Mouse (Mus musculus) MEL-GATA-1-ER (cell line): Measurements from ENCODE around the gene Dusp22.

Experiments
- DNase-seq: peaks from one replicate; pipeline ENCODE4 v3.0.0-alpha.2; 2012; ENCODE audit warnings: low read depth; ENCODE audit errors: extremely low read depth

Gene Dusp22

DNA sequence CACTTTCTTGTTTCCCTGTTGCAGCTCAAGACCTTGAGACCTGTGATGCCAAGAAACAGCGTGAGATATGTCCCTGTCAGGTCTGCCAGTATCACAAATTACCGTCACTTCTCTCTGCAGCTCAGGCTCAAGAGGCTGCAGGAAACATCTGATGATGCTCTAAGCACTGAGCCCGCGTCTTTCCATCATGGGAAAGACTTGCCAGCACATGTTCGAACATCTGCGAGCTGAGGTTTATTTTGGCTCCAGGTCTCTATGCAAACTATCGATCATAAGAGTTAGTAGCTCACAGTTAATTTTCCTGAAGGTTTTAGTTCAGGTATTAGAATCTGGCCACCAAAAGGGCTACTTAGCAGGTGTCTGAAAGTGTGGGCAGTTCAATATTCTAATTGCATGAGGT is 55.3 kb downstream of the Dusp22 start:
- no peak for DNase-seq

- DNase-seq, result no peak
These were observed 55.8 kb downstream of the Dusp22 start for GRCm38 (mm10) chr13:30715573-30715972.

DNA sequence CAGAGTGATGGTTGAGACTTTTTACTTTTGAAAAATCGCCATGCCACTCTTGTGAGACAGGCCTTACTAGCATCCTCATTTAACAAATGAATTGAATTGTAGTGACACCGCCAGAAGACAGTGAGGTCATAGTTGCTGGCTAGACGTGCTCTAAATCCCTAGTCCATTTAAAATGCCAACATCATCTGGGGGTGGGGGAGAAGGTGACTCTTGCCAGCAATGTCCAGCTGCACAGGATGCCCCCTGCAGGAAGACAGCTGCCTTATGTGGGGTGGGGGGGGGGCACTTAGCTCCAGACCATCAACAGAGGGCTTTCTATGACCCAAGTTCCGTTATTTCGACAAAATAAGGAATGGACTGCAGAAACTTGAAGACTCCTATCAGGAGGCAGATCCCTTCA is 56.8 kb downstream of the Dusp22 start:
- DNase-seq, result no peak

DNA sequence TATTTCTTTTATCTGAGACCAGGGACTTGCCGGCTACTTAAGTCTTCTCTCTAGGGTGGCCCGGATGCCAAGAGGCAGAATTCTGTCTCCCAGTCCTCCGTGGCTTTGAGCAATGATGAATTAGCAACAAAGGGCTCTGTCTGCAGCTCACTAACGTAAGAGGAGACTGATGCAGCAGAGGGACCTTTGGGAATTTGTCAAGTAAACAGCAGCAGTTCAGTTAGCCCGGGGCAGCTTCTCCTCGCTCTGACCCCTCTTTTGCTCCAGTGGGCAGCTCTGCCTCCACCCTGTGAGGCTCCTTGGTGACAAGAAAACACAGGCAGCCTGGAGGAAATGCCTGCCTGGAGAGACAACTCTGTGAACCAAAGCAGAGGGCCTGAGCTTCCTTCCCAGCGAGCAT is 62.8 kb downstream of the Dusp22 start:
- DNase-seq, result no peak

DNA sequence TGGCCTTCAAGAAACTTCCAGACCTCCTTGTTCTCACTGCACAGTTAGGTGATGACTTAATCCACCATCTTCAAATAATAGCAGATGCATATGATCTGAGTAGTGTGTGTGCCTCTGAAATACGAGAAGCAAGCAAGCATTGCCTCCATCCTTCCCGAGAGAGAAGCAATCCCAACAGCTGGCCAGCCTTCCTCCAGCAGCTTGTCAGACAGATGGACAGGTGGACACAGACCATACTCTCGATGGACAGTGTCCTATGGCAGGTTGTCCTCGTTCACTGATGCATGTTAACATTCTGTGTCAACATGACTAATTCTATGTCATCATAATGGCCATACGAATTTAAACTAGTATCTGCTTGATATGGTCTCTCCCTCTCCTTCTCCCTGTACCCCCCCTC is 63.5 kb downstream of the Dusp22 start:
- no peak for DNase-seq

DNA sequence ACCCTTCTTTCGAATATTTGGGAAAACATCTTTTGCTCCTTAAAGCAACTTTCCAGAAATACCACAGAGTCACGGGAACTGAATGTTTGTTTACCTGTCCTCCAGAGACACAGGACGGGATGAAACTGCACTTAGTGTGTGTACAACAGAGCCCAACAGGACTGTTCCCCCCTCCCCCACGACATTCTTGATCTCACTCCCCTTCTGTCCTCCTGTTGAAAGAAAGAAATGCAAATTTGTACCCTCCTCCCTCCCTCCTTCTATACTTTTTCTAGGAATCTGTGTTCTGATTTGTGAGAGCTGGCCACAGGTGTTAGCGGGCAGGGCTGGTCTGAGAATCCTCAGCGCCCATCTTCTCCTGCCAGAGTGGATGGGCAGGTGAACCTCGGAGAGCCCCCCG is 64.1 kb downstream of the Dusp22 start:
- no peak for DNase-seq

DNA sequence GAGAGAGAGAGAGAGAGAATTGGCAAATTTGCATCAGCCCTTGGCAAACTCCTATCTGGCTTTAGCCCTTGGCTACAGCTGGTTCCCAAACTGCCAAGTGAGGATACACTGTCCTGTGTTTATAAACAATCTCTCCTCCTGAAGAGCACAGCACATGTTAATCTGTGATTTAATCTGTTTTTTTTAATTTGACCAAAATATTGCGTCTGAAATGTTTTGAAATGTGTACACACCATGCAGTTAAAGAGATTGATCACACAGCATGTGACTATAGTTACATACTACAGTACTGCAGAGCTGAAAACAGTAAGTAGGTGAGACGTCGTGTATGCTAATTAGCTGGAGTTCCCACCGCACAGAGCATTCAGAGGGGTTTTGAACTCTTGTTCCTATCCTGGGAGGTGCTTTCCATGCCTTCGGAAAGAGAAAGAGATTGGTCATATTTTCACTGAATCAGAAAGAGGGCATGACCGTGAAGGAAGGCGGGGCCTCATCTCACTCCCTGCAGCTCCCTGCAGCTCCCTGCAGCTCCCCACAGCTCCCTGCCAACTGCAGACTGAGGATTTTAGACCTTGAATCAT is 65.0 kb downstream of the Dusp22 start:
- no peak for DNase-seq

DNA sequence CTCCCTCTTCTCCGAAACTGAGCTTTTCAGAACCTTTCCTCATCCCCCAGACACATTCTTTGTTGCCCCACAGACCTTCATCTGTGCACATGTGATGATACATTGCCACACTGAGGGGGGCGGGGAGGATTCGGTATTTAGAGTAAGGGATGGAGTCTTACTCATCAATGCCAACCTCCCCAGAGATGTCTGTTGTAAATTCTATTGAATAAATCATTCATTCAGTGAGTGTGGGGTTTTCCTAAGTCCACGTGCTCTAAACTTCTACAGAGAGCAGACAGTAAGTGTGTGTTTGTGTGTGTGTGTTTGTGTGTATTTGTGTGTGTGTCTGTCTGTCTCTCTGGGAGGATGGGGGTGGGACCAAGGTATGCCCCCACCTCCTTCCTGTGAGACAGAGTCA is 67.1 kb downstream of the Dusp22 start:
- DNase-seq, result no peak

- no peak for DNase-seq
These were observed 68.4 kb downstream of the Dusp22 start for GRCm38 (mm10) chr13:30728155-30728554.

DNA sequence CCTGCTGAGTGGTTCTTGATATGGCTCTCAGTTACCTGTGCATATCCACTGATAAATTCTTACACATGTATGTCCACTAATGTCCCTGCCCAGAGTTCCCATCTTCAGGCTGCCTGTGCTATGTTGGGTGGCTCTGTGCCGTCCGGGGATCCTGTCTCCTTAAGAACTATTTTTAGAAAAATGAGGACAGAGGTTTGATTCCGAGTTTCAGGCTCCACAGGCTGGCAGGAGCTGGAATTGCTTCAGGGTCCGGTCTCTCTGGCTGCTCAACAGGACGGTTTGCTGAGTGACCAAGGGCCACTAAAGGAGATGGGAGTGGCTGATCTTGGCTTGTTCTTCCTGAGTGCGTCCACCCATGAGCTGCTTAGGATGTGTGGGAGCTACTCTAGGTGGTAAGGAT is 69.4 kb downstream of the Dusp22 start:
- no peak for DNase-seq

DNA sequence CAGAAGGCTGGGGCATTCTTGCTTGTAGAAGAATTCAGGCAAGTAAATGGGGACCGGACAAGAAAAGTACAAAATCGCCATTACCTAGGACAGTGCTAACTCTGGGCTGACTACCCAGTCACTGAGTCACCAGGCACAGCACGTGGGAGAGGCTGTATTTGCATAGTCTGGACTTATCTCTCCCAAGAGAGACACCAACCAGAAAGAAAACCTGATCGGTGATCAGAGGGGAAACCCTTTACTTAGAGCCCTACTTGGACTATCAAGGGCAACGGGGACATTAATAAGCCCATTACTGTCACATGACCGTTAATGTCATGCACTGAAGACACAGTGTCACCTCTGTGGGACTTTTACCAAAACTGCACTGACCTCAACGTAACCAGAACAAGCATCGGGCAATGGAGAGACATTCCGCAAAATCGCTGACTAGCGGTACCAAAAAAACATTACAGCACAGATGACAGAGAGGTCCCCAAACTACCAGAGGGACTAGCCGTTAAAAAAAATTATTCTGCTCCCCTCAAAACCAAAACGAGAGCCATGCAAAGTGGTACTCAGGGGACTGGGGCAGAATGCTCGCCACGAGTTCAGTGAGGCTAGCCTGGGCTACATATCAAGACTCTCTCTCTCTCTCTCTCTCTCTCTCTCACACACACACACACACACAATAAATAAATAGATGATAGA is 70.5 kb downstream of the Dusp22 start:
- DNase-seq, result no peak

GRCm38 (mm10) chr13:30732709-30733445 is 73.1 kb downstream of the Dusp22 start:
- no peak for DNase-seq

GRCm38 (mm10) chr13:30736721-30737120 is 76.9 kb downstream of the Dusp22 start:
- DNase-seq, result no peak

DNA sequence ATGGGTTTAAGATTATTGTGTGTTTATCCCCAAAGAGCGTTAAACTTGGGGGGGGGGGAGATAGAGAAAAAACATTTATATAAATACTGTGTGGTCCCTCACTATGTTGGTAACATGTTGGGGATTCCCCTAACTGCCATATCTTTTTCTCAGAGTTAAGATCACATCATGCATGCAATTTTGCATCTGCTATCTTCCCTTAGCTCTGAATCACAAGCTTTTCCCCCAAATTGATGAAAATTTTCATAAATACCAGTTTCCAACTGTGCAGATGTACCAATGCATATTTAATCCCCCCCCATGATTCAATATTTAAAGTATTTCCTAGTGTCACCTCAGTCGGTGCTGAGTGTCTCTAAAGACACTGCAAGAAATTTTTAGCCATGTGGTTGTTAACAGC is 77.5 kb downstream of the Dusp22 start:
- DNase-seq, result no peak

DNA sequence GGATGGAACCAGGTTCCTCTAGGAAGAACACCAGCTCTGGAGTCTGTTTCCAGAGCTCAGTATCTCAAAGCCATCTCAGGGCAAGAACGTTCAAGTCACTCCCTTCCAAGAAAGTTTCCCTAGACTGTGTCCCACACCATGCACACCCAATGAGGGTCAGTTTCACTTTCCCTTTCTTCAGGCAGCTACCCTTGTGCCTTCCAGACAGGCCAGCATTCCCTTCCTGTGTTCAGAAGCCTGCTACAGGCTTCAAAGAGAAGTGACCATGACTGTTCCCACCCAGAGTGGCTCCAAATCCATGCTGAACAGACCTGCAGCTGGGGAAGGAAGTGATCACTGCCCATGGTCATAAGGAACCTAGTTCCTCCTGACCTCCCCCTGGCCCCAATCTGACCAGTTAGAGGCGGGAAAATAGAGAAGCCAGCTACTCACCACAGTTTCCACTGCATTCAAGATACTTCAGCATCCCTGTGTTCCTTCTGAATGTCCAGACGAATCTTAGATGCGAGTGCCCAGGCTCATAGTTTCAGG is 78.6 kb downstream of the Dusp22 start:
- no peak for DNase-seq

DNA sequence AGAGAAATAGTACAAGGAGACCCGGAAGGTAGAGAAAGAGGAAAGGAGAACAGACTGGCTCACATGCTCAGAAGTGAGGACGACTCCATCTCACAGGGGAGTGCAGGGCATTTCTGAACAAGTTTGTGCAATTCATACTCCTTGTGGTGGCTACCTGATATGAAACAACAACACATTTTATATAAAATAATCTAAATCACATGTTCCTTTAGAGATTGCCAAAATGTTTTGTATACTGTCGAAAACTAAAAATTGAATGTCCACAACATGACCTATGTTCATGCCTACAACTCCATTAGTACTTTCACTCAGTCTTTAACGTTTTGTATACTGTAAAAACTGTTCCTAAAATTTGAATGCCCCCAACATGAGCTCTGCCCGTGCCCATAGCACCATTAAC is 81.4 kb downstream of the Dusp22 start:
- no peak for DNase-seq

DNA sequence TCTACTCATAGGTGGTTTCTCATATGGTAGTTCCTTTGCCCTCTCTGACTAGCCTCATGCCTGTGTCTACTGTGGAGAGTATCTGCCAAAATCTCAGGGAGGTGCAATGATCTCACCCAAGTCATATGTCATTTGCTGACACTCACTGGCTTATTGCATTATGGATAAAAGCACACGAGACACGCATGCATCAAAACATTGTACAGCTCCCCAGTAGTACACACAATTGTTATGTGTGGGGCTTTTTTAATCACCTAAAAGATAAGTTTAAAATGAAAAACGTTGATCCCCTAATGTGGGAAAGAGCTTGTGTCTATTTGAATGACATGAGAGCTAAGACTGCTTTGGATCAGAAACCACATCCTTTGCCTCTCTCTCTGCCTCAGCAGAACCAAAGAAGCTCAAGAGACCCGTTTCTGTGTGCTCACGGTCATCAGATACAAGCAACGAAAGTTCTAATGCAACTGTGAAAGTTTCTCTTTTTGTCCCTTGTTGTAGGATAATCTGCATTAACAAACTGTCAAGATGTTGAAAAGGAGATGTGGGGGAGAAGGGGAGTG is 82.7 kb downstream of the Dusp22 start:
- no peak for DNase-seq

DNA sequence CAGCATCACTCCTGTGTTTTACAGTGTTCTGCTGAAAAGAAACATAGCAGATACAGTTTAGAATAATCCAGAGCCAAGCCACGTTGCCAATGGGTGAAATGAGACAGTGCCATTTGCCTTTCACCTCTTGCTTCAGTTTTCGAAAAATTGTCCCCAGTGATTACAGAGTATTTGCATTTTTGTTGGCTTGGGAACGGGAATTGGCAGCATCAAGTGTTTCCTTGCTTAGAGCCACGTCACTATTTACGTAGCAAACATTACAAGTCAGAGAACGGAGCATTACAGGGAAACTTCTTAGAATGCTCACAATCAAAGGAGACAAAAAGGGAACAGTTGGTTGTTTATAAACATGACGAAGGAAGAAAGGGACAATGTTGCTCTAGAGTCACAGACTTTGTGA is 85.3 kb downstream of the Dusp22 start:
- no peak for DNase-seq

DNA sequence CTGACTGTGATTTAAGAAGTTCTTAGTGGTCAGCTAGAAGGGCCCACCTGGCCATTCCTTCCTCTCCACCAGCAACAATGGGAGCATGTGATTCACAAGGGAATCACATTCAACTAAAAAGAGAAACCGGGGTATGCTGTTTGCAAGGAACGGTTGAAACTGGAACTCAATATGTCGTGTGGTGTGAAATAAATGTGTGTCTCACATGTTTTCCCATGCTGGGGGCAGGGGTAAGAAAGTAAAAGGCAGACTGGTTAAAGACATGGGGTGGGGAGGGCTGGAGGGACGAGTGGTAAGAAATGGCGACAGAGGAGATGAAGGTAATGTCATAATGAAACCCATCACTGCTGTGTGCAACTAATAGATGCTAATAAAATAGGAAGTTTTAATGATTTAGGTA is 87.3 kb downstream of the Dusp22 start:
- DNase-seq, result no peak

DNA sequence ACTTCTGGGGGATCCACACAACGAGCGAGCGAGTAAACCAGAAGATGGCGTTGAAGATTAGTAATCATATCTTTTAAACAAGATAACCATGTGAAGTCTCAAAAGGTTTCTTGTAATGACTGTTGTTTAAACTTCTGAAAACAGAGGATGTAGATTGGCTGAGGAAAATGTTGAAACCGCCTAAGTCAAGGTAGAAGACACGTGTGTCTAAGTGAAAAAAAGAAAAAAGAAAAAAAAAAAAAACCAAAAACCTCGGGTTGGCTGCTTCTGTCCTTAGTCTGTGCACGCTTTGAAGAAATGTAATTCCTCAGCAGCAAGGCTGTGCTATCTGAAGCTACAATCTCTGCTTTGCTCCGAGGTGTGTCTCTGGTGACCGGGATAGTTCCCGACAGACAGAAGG is 87.7 kb downstream of the Dusp22 start:
- no peak for DNase-seq

DNA sequence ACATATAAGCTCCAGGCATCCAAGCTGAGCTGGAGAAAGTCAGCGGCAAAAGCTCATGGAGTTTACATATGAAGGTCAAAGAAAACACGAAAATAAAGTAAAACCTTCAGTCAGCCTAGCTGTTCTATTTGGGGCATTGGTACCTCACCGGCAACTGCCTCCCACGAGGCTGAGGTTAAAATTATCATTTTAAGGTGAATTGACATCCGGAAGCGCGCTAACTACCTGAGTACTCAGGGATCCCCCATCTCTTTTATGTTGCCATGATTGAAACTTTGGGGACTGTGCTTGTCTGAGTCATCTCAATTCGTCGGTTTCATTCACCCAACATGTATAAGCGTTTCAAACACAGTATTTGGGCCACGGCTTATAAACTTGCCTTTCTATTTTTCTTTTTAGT is 88.5 kb downstream of the Dusp22 start:
- no peak for DNase-seq

- no peak for DNase-seq
These were observed 89.3 kb downstream of the Dusp22 start, which contains the start of gene Irf4 for GRCm38 (mm10) chr13:30749021-30749556. Gene Irf4, plus strand, starts transcription at chr13:30749226.
